Mouse (Mus musculus) limb, embryonic 10.5 days (tissue): ENCODE measurements at regions not wholly inside any gene's neighbourhood (a gene's known extent, or its start where the extent isn't known, plus 50 kb on each side); places are given as distances from the start of the nearest gene placed in this dataset.

ENCODE experiments used
- DNase-seq: peaks from one replicate; pipeline ENCODE4 v3.0.0-alpha.2; 2017; ENCODE audit warnings: low spot score
- H3K27ac ChIP-seq: fragments of 300-500 bp; sonication (generic); 2 replicates; pipeline ENCODE4 v1.5.1; 2016; ENCODE audit warnings: mild to moderate bottlenecking
- H3K27me3 ChIP-seq: fragments of 300-500 bp; sonication (generic); 2 replicates; pipeline ENCODE4 v1.6.1; 2016; ENCODE audit warnings: low read depth, mild to moderate bottlenecking; ENCODE audit not compliant: poor library complexity, severe bottlenecking
- H3K36me3 ChIP-seq: fragments of 300-500 bp; sonication (generic); 2 replicates; pipeline ENCODE4 v1.6.1; 2016; ENCODE audit warnings: mild to moderate bottlenecking, moderate library complexity
- H3K4me1 ChIP-seq: fragments of 300-500 bp; sonication (generic); 2 replicates; pipeline ENCODE4 v1.6.1; 2016
- H3K4me3 ChIP-seq: fragments of 300-500 bp; sonication (generic); 2 replicates; pipeline ENCODE4 v1.5.1; 2016; ENCODE audit warnings: mild to moderate bottlenecking, moderate library complexity
- H3K9me3 ChIP-seq: fragments of 300-500 bp; sonication (generic); replicated peaks from 2 replicates; pipeline ENCODE4 v1.6.1; 2016; ENCODE audit warnings: mild to moderate bottlenecking
- WGBS: fragments of 180-500 bp; shearing (Covaris S2); methylation state at CpG from one replicate; pipeline ENCODE4 v1.1.7; 2016; 5-methylcytosine and 5-hydroxymethylcytosine counted together

DNA sequence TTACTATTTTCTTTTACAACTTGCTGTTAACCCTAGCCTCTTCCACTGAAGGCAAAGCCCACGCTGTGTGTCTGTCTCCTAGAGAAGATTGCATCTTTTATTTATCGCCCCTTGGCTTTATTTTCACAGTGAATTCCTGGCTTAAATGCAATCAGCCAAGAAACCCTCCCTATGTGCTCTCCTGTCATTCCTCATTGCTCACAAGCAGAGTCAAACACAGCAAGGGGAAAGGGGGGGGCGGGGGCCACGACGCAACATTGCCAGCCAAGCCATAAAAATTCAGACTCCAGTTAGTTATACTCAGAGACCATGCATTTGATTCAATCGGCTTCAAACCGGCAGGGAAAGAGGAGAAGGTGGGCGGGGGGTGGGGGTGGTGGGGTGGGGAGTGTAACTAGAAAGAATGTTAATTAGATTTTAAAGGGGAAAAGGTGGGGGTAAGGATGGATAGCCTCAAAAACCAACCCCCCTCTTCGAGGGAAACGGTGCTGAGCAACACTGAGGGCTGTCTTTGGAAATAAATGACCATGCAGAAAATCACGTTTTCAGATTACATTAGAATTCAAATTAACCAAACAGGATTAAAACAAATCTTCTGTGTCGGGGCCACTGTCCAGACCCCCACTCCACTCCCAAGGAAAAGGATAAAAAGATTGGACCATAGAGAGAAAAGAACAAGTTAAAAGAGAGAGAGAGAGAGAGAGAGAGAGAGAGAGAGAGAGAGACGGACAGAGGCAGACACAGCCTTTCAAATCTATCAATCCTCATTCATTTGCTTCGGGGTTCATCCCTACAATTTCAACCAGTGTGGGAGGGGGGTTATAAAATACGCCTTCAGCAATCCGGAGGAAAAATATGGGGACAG lies 156.6 kb upstream of the Smim15 start:
- H3K27me3 ChIP-seq: peaks cover 6% of the 10 kb centered on the region; the same call in 1 of the 2 replicates
- peaks cover 57% of the 10 kb centered on the region for H3K4me1 ChIP-seq
- no peaks in the 10 kb centered on the region for H3K9me3 ChIP-seq
- WGBS: 2% methylated on average over 16 of the region's 16 CpGs
- peak overlapping the region; percentile 96 for H3K27ac ChIP-seq
- peak; percentile 52 for DNase-seq
- peak overlapping the region; percentile 97 for H3K4me3 ChIP-seq
- H3K36me3 ChIP-seq: no peaks in the 10 kb centered on the region

DNA sequence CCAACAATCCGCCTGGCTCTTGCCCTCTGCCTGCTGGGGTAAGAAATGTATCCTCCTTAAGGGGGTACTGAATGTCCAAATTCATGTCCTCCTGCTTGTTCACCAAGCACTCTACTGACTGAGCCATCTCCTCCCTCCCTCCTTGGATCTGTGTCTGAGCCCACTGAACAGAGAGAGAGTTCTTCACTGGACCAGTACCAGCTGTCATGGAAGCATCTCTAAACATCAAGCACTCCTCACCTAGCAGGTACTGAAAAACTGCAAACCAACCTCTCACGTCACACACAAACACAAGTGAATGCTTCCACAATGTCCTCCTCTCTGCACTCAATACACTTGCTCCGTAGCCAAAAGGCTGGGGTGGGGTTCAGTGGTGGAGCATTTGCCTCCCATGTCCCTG lies 159.4 kb upstream of the Smim15 start:
- Histone ChIP-seq H3K27me3 (no peaks in the 10 kb centered on the region), H3K4me3 (no peak overlapping the region), H3K36me3 (peaks cover 5% of the 10 kb centered on the region), H3K4me1 (peaks cover 45% of the 10 kb centered on the region), H3K9me3 (no peaks in the 10 kb centered on the region), H3K27ac (no peak overlapping the region)
- WGBS: 84% methylated on average over 3 of the region's 3 CpGs
- DNase-seq: no peak

DNA sequence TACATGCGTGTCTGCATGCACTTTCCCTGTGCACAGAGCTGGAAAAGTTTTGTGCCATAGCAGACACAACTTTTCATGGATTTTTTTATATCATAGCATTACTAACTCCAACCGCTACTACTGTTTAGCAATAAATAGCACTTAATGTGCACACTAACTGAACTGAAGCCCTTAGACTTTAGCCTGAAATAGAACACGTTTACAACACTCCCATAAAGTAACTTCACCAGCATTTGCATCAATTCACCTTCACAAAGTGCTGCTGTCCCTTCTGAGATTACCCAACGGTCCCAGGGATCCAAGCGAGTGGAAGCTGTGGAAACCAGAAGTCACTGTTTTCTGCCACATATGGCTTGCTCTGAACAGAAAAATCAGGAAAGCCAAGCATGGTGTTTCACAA lies 161.9 kb upstream of the Smim15 start:
- no peak overlapping the region for H3K4me3 ChIP-seq
- H3K27me3 ChIP-seq: no peaks in the 10 kb centered on the region
- H3K27ac ChIP-seq: no peak overlapping the region
- peaks cover 5% of the 10 kb centered on the region for H3K36me3 ChIP-seq
- DNase-seq: no peak
- peaks cover 39% of the 10 kb centered on the region for H3K4me1 ChIP-seq
- H3K9me3 ChIP-seq: no peaks in the 10 kb centered on the region
- 73% methylated on average over 5 of the region's 5 CpGs for WGBS

DNA sequence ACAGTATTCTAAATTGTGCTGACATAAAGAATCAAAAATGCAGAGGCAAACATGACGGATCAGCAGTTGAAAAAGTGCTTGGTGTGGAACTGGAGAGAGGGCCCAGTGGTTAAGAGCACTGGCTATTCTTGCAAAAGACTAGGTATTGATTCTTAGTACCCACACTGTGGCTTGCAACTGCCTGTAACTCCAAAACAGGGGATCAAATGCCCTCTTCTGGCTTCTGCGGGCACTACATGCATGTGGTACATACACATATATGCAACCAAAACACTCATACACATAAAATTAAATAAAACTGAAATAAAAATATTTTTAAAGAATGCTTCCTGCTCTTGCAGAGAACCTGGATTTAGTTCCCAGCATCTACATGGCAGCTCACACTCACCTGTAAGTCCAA lies 163.7 kb upstream of the Smim15 start:
- Histone ChIP-seq H3K36me3 (peaks cover 5% of the 10 kb centered on the region), H3K27ac (no peak overlapping the region), H3K4me3 (no peak overlapping the region), H3K27me3 (no peaks in the 10 kb centered on the region), H3K4me1 (peaks cover 30% of the 10 kb centered on the region), H3K9me3 (no peaks in the 10 kb centered on the region)
- DNase-seq: no peak
- WGBS: 100% methylated on average over 2 of the region's 2 CpGs

DNA sequence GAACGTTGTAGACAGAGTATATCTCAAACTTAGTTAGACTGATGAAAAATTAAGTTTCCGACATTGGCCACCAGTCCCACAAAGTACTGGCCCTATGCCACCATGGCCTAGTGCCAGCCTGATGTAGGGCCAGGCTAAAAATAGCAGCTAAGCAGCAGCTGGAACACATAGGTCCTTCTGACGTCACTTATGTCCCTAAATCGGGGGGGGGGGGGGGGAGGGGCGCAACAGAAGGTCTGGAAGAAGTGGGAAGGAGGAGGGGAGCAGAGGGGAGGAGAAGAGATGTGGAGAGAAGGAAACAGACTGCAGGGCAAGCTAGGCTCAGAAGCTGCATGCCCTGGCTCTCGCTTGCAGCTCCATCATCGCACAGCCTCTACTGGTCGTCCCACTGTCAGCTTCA lies 164.7 kb upstream of the Smim15 start:
- H3K4me1 ChIP-seq: peaks cover 26% of the 10 kb centered on the region
- WGBS: 81% methylated on average over 7 of the region's 8 CpGs
- H3K36me3 ChIP-seq: peaks cover 5% of the 10 kb centered on the region
- no peaks in the 10 kb centered on the region for H3K27me3 ChIP-seq
- no peak overlapping the region for H3K27ac ChIP-seq
- no peak for DNase-seq
- no peak overlapping the region for H3K4me3 ChIP-seq
- no peaks in the 10 kb centered on the region for H3K9me3 ChIP-seq

DNA sequence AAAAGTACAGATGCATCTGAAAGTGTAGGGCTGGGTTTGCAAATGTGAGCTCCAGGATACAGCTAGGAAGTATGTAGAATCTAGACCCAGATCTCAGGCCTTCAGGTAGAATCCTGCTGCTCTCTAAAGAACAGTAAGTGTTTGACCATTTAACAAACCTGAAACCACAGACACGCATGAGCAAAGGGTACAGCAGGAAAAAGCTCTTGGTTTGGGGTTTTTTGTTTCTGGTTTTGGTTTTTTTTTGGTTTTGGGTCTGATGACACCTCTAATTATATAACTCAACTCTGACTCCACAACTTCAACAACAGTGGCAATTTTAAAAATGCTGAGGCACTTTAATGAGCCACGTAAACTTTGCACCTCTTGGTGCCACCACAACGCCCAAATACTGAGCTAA lies 165.3 kb upstream of the Smim15 start:
- Histone ChIP-seq H3K27me3 (no peaks in the 10 kb centered on the region), H3K4me3 (no peak overlapping the region), H3K9me3 (no peaks in the 10 kb centered on the region), H3K36me3 (peaks cover 5% of the 10 kb centered on the region), H3K27ac (no peak overlapping the region), H3K4me1 (peaks cover 20% of the 10 kb centered on the region)
- 91% methylated on average over 3 of the region's 3 CpGs for WGBS
- DNase-seq: no peak

DNA sequence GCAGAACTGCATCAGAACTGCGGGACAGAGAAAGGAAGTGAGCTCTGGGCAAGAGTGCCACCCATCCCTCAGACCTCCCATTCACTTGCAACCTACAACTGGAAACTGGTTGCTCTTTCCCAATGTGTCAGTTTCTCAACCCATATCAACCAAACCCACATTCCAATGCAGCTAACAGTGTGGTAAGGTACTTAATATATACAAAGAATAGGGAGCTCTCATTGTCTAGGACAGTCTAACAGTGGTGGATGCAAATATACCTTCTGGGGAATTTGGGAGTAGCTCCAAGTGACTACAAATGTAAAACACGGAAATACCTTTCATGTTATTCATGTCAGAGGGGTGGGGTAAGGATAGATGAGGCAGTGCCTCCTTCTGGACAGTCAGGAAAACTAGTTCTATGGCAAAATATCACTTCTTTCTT lies 171.0 kb upstream of the Smim15 start:
- H3K27me3 ChIP-seq: no peaks in the 10 kb centered on the region
- H3K36me3 ChIP-seq: no peaks in the 10 kb centered on the region
- peaks cover 28% of the 10 kb centered on the region for H3K4me1 ChIP-seq
- no peak overlapping the region for H3K27ac ChIP-seq
- H3K9me3 ChIP-seq: no peaks in the 10 kb centered on the region
- H3K4me3 ChIP-seq: no peak overlapping the region
- DNase-seq: no peak
- WGBS: 74% methylated on average over 2 of the region's 2 CpGs

DNA sequence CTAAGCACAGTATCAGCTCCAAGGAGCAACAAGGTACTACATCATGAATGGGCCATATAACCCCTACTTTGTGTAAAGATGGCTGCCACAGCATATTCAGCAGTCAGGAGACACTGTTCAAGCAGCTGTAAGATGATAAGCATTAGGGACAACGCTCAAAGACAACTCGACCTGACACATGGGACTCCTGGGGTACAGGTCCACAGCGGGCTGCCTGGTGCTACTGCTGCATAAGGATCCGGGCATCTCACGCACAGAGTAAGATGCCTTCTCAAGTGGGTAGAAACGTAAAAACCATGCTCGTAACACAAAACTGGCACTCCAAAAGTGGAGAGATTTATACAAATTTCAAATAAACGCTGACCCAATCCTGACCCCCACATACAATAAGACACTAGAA lies 171.7 kb upstream of the Smim15 start:
- Histone ChIP-seq H3K27ac (no peak overlapping the region), H3K4me3 (no peak overlapping the region), H3K4me1 (peaks cover 29% of the 10 kb centered on the region), H3K36me3 (no peaks in the 10 kb centered on the region), H3K9me3 (no peaks in the 10 kb centered on the region), H3K27me3 (no peaks in the 10 kb centered on the region)
- no peak for DNase-seq
- 88% methylated on average over 8 of the region's 8 CpGs for WGBS

DNA sequence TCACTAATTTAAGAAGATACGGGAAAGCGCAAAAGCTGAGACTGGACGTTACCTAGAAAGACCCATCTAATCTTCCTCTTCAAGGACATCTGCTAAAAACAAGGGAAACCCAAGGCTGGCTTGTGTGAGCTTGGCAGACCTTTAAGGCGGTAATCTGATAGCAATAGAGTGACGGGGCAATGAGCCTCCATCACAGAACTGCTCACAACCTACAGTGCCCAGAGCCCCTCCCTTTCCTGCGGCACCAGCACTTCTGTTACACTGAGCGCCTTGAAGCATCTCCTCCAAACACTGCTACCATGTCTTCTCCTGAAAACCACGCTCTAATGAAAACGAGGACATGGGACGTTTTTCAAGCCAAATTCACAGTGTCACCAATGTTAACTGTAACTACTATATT lies 172.1 kb upstream of the Smim15 start:
- Histone ChIP-seq H3K4me1 (peaks cover 29% of the 10 kb centered on the region), H3K4me3 (no peak overlapping the region), H3K9me3 (no peaks in the 10 kb centered on the region), H3K27ac (no peak overlapping the region), H3K36me3 (no peaks in the 10 kb centered on the region), H3K27me3 (no peaks in the 10 kb centered on the region)
- 61% methylated on average over 10 of the region's 10 CpGs for WGBS
- no peak for DNase-seq

DNA sequence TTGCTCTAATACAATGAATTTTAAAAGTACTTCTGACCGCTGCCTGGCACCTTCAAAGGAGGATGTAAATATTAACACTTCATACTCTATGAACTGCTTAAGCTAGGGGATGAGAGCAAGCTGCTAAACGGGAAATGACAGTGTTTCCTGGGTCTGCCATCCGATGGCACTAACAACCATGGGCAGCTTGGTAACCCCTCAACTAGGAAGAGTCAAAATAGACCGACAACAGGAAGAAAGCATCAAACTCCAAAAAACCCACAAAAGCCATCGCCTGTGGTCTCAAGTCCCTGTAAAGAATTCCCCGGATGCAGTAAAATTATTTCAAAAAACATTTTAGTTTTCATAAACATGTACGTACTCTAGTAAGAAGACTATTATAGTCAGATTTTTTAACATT lies 175.3 kb upstream of the Smim15 start:
- no peaks in the 10 kb centered on the region for H3K9me3 ChIP-seq
- no peaks in the 10 kb centered on the region for H3K27me3 ChIP-seq
- peaks cover 39% of the 10 kb centered on the region for H3K4me1 ChIP-seq
- DNase-seq: no peak
- no peak overlapping the region for H3K4me3 ChIP-seq
- no peaks in the 10 kb centered on the region for H3K36me3 ChIP-seq
- H3K27ac ChIP-seq: no peak overlapping the region
- 88% methylated on average over 7 of the region's 7 CpGs for WGBS

DNA sequence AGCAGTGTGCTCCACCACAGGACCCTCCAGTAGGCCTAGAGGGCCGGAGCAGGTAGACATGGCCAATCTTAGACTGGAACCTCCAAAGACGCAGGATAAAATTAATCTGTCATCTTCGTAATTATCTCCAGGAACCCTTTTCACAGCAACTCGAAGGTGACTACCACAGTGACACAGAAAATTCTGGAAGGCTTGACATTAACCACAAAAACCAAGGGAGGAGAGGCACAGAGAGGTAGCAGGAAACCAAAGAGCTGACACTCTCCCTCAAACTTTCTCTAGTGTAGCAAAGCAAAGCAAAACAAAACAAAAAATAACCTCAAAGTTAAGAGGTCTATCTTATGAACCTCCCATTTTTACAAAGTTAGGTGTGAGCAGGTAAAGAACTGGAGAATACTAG lies 177.4 kb upstream of the Smim15 start:
- no peak overlapping the region for H3K4me3 ChIP-seq
- H3K4me1 ChIP-seq: peaks cover 23% of the 10 kb centered on the region
- H3K9me3 ChIP-seq: no peaks in the 10 kb centered on the region
- H3K36me3 ChIP-seq: no peaks in the 10 kb centered on the region
- no peak overlapping the region for H3K27ac ChIP-seq
- 92% methylated on average over 4 of the region's 4 CpGs for WGBS
- no peak for DNase-seq
- no peaks in the 10 kb centered on the region for H3K27me3 ChIP-seq

DNA sequence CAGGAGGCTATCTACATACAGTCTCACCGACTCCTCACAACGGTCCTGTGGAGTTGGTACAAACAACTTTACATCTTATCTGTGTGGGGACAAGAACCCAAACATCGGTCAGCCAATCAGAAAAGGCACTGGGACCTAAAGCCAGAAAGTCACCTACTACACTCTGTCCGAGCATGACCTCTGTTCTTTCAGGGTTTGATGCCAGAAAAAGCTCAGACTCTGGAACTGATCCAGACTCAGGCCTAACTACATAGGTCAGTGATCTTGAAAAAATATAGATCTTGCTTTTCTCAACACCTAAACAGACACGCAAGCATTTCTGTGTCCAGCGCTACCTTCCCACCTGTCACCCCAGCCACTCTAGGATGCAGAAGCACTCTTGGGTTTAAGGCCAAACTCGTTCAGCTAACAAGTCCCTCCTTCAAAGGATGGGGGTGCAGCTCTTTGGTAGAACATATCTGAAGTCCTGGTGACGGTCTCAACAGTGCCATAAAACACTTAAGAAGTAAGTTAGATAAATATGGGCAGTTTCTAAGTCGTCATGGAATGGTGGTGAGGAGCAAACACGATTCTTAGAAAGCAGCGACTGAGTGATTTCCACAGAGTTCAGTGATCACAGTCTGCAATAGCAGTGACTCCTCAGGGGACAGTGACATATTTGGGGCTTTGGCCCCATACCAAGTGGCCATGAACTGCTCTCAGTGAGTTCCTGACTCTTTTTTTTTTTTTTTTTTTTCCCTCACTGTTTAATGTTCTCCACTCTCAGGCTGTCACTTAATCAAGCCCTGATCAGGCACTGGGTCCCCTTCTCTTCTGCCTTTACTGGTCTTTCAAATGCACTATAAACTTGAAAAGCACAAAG lies 181.2 kb upstream of the Smim15 start:
- H3K4me3 ChIP-seq: no peak overlapping the region
- no peaks in the 10 kb centered on the region for H3K36me3 ChIP-seq
- H3K27ac ChIP-seq: no peak overlapping the region
- H3K27me3 ChIP-seq: no peaks in the 10 kb centered on the region
- WGBS: 77% methylated on average over 11 of the region's 11 CpGs
- peaks cover 19% of the 10 kb centered on the region for H3K4me1 ChIP-seq
- no peak for DNase-seq
- no peaks in the 10 kb centered on the region for H3K9me3 ChIP-seq

DNA sequence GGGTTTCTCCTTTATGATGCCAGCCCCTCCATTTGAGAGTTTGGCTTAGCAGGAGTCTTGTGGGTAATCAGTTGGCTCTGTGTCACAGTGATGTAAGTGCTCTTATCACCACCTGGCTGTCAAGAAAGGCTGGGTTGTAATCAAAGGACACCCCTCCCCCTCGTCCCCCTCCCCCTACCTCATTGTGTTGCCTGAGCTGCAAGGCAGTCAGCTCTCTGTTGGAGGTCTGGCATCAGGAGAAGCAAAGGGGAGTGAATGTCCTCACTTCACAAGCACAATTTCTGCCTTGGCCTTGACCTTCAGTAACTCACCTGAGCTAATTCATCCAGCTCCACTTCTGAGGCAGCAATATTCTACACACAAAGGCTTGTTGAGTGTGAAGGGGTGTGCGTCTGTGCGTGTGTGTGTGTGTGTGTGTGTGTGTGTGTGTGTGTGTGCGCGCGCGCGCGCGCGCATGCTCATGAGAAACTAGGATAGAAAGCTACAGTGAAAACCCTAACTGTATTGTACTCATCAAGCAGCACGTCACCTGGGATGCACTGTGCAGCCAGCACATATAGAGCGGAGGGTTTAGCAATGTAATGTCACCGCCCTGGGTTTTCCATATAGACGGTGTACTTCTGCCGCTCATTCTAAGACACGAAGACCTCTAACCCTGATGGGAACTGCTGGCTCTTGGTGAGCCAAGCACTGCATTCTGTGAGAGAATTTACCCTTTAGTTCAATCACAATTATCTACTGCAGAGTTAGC lies 182.7 kb upstream of the Smim15 start:
- no peaks in the 10 kb centered on the region for H3K36me3 ChIP-seq
- DNase-seq: no peak

More for the DNA sequence above, 182.7 kb upstream of the Smim15 start:
- WGBS: 75% methylated on average over 17 of the region's 17 CpGs
- Histone ChIP-seq H3K4me1 (peaks cover 20% of the 10 kb centered on the region), H3K4me3 (no peak overlapping the region), H3K27me3 (no peaks in the 10 kb centered on the region), H3K27ac (no peak overlapping the region), H3K9me3 (no peaks in the 10 kb centered on the region)
